Mouse (Mus musculus) lung, postnatal 14 days (tissue): ENCODE measurements around the gene Dhx58.

Experiments
- DNase-seq: peaks from one replicate; pipeline ENCODE4 v3.0.0; 2021

Gene Dhx58

GRCm38 (mm10) chr11:100721776-100722492 lies 17.9 kb upstream of the Dhx58 start:
- DNase-seq = no peak

DNA sequence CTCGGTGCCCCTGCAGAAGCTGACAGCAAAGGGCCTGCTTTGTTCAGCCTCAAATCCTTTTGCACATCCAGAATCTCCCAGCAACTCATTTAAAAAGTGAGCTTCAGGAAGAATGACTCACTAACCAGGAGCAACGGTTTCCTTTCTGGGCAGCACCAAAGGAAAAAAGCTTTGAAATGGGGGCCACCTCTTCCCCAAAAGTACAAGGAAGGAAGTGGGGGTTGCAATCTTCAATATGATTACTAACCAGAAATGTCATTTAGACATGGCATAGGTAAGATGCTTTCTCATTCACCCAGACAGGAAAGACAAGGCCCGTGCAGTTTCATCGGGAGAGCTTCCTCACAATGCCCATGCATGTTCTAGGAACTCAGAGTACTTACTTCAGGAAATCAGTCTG lies 17.2 kb upstream of the Dhx58 start:
- DNase-seq = no peak

DNA sequence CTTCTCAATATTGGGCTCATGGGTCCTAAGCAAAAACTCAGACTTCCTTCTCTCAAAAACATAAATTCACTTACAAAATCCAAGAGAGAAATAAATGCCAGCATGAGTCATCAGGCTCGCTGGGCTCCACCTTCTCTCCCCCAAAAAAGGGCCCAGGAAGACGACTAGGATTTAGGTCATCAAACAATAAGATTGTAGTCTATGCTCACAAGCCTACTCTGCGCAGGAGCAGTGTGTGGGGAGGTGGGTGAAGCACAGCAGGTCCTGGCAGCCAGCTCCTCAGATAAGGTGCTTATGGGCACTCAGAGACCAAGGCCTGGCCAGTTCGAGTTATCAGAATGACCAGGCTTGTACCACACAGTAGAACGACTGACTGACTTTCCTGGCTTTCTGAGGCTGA lies 16.3 kb upstream of the Dhx58 start:
- no peak for DNase-seq

GRCm38 (mm10) chr11:100719893-100720292 lies 15.8 kb upstream of the Dhx58 start:
- DNase-seq = no peak

GRCm38 (mm10) chr11:100719312-100719711 lies 15.2 kb upstream of the Dhx58 start:
- DNase-seq = no peak

- no peak for DNase-seq
Observed at GRCm38 (mm10) chr11:100718866-100719265, 14.8 kb upstream of the Dhx58 start.

- DNase-seq = no peak
Observed at GRCm38 (mm10) chr11:100718462-100718861, 14.4 kb upstream of the Dhx58 start.

DNA sequence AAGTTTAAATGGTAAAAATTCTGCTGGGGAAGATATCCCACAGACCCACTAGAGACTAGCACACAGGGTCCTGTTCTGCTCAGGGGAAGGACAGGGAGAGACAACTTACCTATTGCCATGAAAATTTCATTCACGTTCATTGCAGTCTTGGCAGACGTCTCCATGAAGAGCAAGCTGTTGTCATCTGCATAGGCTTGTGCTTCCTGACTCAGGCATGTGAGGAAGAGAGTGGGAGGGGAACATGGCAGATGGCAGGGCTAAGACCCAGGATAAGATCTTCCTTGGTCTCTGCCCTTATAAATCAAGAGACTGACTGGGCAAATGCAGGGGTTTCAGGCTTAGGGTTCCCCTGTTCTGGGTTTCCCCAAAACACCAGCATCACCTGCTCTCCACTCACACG lies 12.6 kb upstream of the Dhx58 start:
- no peak for DNase-seq

- no peak for DNase-seq
Observed at GRCm38 (mm10) chr11:100714948-100715347, 10.9 kb upstream of the Dhx58 start.

DNA sequence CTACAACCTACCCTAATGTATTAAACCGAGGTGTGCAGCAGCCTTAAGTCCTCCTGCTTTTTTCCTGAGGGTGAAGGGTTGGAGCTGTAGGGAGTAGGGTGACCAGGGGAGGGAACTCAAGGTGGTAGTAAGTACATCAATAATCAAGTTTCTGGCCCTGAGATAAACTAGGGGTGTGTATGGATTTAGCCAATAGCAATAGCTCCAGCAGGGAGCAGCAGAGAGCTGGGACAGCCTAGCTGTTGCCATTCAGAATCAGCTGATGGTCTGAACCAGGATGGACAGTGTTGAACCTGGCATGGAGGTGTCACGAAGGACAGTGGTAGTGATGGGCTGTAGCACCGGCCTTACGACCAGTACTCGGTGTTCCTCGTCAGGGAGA lies 10.5 kb upstream of the Dhx58 start:
- peak; percentile 92 for DNase-seq

GRCm38 (mm10) chr11:100713735-100714533 lies 9.9 kb upstream of the Dhx58 start, which contains the start of gene Hspb9:
TSS of gene Hspb9 (plus strand) at chr11:100713850.
- peak; percentile 79 for DNase-seq

DNA sequence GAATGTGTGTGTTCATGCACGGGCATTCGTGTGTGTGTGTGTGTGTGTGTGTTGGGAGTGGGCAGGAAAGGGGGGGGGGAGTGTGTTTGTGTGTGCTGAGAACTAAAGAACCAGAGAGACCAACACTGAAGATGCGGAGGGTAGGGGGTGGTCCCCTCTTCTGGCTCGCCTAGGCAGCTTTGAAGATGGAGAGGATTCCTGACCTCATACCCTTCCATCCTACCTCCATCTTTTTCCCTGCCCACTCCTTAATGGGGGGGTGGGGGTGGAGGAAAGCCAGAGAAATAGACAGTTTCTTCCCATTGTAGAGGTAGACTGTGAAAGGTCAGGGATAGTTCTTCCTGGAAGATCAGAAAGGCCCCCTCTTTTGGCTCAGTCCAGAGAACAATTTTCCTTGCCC lies 9.1 kb upstream of the Dhx58 start:
- DNase-seq = no peak

DNA sequence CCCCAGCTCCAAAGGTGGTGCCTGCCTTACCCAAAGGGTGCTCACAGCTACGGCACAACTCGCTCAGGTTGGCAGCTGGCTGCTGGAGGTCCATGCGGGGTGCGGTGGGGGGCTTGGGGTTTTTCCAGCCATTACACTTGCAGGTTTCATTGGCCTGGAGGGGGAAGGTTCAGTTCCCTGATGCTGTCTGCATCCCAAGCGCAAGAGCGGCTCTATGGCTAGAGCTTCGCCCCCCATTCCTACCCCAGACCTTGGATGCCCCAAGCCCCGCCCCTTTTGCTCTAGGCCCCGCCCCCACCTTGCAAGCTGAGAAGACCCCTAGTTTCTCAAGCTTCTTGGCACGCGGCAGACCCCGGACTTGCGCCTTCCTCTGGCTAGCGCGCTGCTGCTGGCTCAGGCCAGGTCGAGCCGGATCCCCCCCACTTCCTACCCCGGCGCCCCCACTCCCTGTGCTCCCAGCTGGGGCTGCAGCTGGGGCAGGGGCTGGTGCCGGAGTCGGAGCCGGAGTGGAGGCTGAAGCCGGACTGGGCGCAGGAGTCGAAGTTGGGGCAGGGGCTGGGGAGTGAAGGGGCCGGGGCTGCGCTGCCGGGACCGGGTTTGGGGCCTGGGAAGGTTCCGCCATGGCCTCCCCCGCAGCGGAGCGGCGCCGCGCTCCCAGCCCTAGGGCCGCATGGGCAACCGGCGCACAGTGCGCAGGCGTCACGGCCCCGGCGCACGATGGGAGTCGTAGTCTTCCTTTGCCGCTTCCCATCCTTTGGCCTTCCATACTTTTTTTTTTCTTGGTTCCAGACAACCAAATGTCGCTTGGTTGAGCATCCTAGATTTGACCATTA lies 7.9 kb upstream of the Dhx58 start, which contains the start of gene Kat2a:
Gene Kat2a, minus strand, starts transcription at position 683 of the 833 bp plus-strand sequence.
- peak; percentile 84 for DNase-seq

GRCm38 (mm10) chr11:100710977-100711376 lies 6.9 kb upstream of the Dhx58 start:
- no peak for DNase-seq

DNA sequence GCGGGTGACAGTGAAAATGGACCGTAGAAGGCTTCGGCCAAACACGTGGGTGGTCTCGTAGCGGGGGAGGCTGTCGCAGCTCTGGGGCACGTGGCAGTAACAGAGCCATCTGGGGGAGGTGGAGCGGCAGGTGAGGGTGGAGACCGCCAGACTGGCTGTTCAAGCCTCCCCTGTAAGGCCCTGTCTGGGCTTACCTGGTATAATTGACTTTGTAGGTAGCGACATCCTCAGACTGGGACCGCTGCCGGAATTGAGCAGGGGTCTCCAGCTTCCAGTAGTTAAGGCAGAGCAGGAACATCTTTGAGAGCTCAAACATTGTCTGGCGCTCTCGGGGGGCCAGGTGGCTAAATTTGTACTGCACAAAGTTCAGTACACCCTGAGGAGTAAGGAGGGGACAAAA lies 6.5 kb upstream of the Dhx58 start:
- DNase-seq = no peak

GRCm38 (mm10) chr11:100709201-100709810 lies 5.2 kb upstream of the Dhx58 start:
- DNase-seq = no peak

- DNase-seq = no peak
Observed at GRCm38 (mm10) chr11:100705095-100705747, 1.1 kb upstream of the Dhx58 start.

DNA sequence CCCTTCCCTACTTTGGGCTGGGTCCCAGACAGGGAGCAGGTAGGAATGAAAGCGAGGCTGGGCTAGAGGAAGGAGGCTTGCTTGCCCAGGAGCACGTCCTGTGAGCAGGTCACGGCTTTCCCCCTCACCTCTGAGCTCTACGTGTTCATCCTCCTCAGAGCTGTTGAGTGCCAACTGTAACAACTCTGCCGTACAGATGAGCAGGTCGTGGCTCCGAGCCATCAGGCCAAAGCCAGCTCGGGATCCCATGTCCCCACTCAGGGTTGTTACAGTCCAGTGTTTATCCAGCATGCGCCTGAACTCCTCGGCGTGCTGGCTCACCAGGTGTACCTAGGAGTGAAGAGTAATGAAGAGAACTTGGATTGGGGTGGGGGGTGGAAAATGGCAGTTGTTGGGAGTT lies 705 bp downstream of the Dhx58 start:
- DNase-seq = no peak

GRCm38 (mm10) chr11:100702906-100703305 lies 1.2 kb downstream of the Dhx58 start:
- DNase-seq = no peak

GRCm38 (mm10) chr11:100702081-100702851 lies 1.8 kb downstream of the Dhx58 start:
- peak; percentile 80 for DNase-seq

- DNase-seq = peak; percentile 73
Observed at GRCm38 (mm10) chr11:100701301-100701700, 2.8 kb downstream of the Dhx58 start.
